Mouse (Mus musculus): Measurements from ENCODE around the gene Smg6.
A peak's percentile ranks its signal among the peaks of the same experiment; 100 is the strongest.

Smg6 gene

GRCm38 (mm10) chr11:74929111-74929510, 3.5 kb downstream of the Smg6 start:
- no peak for DNase-seq

GRCm38 (mm10) chr11:74930391-74930790, 4.8 kb downstream of the Smg6 start:
- no peak for DNase-seq

- peak; percentile 41 for DNase-seq
Observed at GRCm38 (mm10) chr11:74946348-74946747, 20.7 kb downstream of the Smg6 start.

DNA sequence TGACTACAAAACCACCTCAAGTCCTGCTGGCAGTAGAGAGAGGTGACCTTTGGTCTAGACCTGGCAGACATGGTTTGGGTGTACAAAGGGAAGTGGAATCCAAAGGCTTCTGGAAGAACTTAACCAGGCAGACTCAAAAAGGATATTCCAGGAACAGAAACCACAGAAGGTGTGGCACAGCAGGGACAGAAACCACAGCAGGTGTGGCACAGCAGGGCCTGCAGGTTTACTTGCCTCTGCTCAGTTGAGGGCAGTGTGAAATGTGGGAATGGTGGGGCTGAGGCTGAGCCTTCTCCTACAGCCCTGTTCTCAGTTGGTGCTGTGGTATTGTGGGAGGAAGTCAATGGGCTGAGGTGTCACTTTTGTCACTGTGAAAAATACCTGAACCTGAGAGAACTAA, 29.3 kb downstream of the Smg6 start:
- peak; percentile 5 for DNase-seq

DNA sequence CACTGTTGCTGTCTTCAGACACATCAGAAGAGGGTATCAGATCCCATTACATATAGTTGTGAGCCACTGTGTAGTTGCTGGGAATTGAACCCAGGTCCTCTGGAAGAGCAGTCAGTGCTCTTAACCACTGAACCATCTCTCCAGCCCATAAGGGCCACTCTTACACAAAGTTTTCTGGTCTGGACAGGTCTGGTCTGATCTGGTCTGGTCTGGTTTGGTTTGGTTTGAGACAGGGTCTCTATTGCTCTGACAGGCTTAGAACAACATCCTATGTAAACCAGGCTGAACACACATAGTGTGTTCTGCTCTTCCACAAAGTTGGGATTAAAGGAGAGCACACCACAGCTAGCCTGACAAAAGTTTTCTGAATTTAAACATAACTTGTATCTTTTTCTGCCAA, 30.4 kb downstream of the Smg6 start:
- DNase-seq = no peak

GRCm38 (mm10) chr11:74957600-74957999, 32.0 kb downstream of the Smg6 start:
- no peak for DNase-seq

DNA sequence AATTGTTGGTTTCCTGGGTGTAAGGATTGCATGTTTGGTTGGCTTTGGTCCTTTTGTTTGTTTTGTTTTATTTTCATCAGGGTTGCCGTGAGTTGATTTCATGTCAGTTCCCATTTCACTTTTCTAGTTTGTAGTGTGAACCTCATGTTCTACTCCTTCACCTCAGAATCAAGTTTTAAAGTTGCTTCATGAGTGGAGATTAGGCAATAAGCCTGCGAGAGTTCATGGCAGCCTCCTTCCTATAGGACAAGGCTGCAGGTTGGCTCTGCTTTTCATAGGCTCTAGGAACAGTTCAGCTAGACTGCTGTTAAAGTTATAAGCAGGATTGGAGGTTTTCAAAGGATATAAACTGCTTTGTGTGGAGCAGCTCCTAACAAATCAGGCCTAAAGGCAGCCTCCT, 33.9 kb downstream of the Smg6 start:
- no peak for DNase-seq

DNA sequence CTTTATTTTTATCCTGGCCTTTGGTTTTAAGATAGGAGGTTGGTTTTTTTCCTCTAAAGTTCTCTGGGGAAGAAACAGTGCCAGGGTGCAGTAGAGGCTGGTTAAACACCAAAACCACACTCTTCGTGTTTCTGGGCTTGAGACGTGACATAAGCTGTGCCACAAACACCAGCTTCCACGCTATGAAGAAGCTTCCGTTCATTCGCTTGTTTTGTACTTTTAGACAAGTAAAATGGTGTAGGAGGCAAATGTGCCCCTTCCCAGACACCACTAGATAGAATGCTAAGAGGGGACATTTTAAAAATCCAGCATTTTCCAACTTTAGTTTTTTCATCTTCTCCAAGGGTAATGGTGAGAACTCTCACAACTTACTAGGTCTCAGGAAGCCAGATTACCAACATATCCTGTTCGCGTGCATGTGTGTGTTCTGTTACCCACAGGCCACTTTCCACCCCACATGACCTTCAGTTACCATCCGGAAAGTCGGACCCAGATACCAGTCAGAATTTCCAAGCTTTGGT, 34.5 kb downstream of the Smg6 start:
- DNase-seq = peak; percentile 9

DNA sequence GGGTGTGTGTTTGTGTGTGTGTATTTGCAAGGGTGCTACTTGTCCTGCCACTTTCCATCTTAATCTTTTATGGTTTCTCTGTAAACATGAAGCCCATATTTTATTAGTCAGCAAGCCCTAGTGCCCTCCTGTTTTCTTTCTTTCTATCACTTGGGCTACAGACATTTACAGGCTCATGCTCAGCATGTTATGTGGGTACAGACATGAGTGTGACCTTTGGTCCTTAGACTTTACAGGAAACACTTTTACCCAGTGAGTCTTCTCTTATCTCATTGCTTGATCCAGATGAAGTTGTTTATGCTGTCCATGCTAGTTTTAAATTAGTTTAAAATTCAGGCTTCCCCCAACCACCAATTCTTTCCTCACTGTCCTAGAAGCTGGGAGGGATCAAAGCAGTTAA, 36.3 kb downstream of the Smg6 start:
- DNase-seq = no peak

GRCm38 (mm10) chr11:74962846-74963407, 37.3 kb downstream of the Smg6 start:
- no peak for DNase-seq

DNA sequence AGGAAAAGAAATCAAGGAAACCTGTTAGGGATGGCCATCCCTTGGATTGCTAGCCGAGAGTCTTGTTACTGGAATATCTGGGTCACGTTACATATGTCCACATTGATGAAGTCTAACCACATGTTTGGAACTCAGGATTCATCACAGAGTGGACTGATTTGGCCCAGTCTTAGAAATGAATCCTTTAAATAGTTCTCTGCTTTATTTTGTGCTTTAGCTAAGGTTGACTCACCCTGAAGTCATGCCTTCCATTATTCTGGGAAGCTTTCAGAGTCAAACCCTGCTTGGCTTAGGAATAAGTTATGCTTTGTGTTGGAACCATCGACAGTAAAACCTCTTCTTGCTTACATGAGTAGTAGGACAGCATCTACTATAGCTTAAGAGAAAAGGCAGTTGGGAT, 39.9 kb downstream of the Smg6 start:
- DNase-seq = no peak

DNA sequence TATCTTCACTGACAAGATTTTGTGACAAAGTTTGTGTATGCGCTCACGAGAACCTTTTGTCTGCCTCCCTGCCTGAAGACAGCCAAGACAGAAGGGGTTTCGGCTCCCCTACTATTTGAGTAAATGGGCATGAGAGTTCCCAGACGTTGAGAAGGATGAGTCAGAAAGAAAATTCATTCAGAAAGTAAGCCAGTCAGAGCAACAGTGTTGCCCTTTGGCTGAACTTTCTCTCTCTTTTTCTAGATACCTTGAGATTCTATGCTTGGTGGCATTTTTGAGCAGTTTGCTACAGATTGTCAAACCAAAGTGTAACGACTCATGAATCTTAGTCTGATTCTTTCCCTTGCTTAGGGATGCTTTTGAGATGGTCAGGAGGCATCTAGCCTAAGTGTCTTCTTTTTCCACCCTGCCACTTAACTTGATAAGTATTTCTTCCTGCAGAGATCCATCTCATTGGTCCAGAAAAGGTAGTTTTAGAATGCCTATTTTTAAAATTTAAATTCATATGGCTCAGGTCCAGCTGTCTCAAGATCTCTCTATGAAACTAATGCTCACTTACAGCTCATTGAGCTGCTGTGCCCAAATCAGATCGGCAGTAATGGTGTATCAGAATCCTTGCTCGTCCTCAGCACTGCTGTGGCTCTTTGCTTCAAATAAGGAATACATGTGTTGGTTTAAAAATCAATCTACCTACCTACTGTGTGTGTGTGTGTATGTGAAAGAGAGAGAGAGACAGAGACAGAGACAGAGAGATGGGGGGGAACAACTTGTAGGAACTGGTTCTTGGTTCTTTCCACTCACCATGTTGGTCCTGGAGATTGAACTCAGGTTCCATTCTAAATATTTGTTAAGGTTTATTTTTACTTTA, 47.9 kb downstream of the Smg6 start:
- DNase-seq = no peak

- no peak for DNase-seq
Observed at GRCm38 (mm10) chr11:74974615-74975014, 49.0 kb downstream of the Smg6 start.

DNA sequence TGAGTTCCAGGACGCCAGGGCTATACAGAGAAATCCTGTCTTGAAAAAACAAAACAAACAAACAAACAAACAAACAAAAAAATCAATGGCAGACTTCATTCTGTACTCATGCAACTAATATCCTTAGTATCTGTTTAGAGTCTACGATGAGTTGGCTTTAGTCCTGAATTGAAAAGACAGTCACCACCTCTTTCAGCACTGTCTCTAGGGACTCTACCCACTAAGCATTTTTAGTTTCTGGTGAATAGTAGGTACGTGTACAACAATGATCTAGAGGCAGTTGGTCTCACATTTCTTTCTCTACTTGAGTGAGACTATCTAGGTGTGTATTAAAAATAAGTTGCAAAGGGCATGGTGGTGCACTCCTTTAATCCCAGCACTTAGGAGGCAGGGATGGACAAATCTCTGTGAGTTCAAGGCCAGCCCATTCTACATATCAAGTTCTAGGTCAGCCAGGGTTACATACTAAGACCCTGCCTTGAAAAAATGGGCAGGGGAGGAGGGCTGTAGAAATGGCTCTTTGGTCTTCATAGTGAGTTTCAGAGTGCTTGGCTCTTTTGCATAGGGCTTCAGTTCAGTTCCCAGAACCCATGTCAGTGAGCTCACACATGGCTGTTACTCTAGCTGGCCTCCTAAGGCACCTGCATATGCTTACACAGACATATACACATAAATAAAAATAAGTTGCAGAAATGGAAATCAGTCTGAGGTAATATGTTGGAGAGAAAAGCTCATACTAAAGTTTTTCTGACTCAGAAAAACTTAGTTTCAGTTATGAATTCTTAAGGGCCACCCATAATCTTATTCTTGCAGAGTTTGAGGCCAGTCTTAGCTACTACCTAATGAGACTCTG, 51.4 kb downstream of the Smg6 start:
- no peak for DNase-seq

DNA sequence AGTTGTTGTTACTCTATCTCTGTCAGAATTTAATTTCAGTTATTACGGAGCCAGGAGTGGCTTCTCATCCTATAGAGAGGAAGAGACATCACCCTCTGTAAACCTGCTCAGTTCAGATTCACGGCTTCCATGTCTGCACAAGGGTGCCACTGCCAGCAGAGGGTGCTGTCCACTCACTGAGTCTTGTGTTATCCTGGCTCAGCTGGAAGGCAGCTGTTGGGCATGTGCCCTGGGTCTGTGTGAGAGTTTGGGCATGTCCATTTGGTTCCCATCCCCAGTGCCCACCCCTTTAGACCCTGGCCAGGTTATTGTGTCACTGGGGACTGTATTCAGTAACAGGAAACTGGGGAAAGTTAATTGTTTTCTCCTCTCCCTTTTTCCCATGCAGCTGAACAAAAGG, 55.8 kb downstream of the Smg6 start:
- DNase-seq = peak; percentile 81

- no peak for DNase-seq
Observed at GRCm38 (mm10) chr11:74982241-74982640, 56.6 kb downstream of the Smg6 start.

DNA sequence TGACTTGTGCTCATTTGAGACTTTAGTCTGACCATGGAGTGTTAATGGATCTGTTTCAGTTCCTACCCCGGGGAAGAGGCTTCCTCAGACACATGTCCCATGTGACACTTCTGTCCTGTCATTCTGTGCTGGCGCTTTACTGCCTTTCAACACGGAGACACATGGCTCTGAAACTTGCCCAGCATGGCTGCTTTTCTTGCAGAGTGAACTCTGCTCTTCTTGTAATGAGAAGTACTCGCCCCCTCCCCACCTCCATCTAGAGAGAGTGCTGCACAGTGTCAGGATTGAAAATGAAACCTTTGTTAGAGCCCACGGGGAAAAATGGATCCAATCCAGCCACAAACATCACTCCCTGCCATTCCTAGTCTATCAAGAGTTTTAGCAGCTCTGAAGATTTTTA, 62.5 kb downstream of the Smg6 start:
- no peak for DNase-seq

- DNase-seq = no peak
Observed at GRCm38 (mm10) chr11:74989047-74989446, 63.4 kb downstream of the Smg6 start.

DNA sequence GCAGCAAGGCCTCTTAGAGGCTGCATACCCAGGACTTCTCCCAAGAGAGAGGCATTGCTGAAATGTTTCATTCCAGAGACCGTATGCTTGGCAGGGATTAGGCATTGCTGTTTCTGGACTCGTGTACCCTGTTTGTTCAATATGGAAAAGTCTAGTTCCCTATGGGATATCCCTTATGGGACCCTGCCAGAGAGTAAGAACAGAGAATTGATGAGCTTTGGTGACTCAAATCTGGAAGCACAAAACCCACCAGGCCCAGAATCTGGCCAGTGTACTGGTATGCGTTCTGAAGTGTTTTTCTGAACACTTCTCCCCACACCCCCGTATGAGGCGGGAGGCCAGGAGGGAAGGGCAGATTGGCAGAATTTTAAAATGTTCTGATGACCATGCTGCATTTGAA, 64.9 kb downstream of the Smg6 start:
- DNase-seq = no peak

GRCm38 (mm10) chr11:74991290-74991689, 65.7 kb downstream of the Smg6 start:
- DNase-seq = no peak

- no peak for DNase-seq
Observed at GRCm38 (mm10) chr11:74992427-74992987, 66.9 kb downstream of the Smg6 start.

DNA sequence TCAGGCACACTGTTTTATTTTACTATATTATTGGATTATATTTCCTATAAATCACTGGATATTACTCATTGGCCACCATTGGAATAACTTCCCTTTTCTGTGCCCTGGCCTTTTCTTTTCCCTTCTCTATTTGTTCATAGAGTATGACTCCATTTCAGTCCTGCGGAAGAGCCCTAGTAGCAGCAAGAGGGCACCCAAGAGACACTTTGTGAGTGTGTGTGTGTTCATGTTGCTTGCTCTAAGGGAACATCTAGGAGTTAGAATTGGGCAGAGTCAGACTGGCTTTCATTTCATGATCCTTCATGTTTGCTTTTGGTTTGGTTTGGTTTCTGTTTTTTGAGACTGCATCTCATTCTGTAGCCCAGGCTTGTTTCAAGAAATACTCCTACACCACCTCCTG, 68.5 kb downstream of the Smg6 start:
- no peak for DNase-seq

DNA sequence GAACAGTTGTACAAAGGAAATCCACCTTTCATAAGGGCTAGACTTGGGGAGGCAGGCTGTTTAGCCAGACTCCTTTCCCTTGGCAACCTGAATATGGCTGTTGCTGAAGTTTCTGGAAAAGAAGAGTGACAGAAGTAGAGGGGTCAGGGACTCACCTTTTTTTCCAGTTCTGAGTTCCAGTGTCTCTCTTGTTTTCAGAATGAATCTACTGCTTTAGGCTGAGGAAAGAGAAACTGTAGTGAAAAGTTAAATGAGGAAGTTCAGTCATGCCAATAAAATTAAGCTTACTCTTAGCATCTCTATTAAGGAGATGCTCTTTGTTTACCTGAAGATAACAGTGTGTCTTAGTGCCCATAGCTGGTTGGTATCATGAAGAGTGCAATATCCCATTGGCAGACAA, 69.2 kb downstream of the Smg6 start:
- no peak for DNase-seq
